Mouse (Mus musculus): Measurements from ENCODE around the gene Mfsd11. TPM values are rescaled to one million over a fixed set of nuclear protein-coding genes. Genes with fewer than 3 reads are reported as not detected.
"Not testable (repeated sequence)": the region's sequence is repeated elsewhere in the genome, so short reads cannot be mapped to it uniquely, and the experiment has no call there.

Mfsd11 gene
- total RNA-seq, 2 experiments from 2014 or later = 30.7 to 33.7 TPM

DNA sequence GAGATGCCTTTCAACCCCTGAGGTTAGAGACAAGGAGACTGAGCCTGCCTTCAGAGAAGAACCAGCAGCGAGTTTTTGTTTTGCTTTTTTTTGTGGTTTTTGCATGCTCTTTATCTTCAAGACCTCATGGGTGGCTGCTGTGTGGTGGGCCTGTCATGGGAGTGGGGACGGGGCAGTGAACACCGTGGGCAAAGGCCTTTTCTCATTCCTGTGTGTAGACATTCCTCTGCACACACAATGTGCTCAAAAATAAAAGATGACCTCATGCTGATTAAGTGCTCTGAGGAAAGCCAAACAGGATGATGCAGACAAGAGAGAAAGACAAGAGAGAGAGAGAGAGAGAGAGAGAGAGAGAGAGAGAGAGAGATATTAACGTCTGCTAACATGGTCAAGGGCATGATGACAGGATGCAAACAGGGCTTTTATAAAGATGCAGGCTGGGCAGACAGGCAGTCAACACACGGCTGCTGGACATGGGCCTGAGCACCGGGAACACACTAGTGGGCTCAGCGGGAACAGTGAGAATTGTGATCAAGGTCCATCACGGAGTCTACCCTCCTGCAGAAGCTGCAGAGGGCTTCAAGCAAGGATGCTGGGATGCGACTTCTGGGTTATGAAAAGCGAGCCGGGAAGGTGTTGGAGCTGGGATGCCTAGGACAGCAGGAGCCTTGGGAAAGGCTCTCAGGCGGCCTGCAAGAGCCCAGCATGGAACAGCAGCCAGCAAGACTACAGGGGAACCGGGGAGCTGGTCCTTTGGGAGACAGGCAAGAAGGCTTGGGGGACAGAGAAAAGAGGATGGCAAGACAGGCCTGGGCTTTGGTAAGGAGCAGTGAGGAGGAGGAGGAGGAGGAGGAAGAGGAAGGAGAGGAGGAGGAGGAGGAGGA, 30.9 kb upstream of the Mfsd11 start:
- peak in 1 of 2 experiments; percentile 57 for DNase-seq

DNA sequence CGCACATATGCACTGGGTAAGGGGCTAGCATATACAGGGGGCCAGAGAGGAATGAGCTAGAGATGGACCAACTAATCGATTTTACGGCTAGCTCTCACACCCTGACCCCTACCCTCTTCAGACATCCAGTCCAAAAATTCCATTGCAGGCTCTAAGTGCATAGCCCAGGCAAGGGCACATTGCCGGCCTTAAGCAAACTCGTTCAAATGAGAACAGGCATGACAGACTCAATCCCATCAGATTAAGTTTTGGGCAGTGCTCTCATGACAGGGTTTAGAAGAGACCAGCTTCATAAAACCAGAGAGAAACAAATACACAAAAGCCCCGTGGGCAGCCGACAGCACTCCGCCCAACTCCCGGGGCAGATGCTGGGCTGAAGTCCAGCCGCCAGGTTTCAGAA, 30.0 kb upstream of the Mfsd11 start:
- DNase-seq = no peak

DNA sequence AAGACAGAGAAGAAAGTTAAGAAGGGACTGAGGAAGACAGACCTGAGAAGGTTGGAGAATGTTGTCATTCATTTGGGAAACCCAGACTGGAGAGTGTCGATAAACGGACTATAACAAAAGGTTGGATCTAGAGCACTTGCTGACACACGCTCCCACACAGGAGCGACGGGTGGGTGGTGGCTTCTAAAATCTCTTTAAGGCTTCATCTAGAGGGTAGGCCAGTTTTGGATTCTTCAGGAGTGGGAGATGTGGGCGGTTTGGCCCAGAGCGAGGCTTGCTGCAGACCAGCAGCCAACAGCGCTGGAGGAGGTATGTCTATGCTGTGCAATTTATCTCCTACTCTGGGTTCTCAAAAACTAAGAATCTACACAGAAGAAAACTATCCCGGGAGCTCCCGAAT, 29.6 kb upstream of the Mfsd11 start:
- no peak for DNase-seq

DNA sequence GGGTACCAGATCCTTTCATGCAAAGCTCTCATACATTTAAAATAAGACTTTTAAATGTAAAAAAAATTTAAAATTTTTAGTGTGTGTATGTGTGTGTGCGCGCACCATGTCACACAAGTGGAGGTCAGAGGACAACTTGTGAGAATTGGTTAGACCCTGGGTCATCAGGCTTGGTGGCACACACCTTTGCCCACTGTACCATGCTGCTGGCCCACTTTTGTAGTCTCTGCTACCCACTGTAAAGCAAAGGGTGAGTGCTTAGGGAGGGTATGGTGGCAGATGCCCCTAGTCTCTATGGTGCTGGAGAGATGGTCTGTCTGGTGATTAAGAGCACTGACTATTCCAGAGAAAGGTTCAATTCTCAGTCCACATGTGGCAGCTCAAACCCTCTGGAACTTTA, 29.0 kb upstream of the Mfsd11 start:
- no peak for DNase-seq

DNA sequence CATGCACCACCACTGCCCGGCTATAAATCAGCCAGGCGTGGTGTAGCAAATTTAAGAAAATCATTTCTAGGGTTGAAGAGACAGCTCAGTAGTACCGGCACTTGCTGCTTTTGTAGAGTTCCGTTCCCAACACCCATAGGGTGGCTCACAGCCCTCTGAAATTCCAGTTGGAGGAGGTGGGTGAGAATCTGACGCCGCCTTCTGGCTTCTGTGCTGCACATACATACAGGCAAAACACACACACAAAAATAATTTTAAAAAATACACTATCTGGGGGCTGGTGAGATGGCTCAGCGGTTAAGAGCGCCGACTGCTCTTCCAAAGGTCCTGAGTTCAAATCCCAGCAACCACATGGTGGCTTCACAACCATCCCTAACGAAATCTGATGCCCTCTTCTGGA, 28.4 kb upstream of the Mfsd11 start:
- DNase-seq = not testable (repeated sequence)

DNA sequence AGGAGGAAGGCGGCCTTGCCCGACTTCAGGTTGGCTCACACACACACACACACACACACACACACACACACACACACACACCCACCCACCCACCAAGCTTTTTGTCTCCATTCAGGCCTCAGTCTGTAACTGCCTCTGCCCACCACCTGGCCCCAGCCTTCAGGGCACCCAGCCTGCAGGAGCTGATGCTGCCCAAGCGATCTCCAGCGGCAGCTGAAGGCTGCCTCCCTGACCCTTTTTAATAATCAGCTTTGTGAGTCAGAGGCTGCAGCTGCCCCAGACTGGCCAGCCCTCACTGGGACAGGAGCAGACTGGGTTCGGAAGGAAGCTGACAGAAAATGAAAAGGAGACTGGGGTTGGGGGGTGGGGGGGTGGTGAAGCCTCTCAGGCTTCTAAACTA, 27.0 kb upstream of the Mfsd11 start:
- DNase-seq = no peak

DNA sequence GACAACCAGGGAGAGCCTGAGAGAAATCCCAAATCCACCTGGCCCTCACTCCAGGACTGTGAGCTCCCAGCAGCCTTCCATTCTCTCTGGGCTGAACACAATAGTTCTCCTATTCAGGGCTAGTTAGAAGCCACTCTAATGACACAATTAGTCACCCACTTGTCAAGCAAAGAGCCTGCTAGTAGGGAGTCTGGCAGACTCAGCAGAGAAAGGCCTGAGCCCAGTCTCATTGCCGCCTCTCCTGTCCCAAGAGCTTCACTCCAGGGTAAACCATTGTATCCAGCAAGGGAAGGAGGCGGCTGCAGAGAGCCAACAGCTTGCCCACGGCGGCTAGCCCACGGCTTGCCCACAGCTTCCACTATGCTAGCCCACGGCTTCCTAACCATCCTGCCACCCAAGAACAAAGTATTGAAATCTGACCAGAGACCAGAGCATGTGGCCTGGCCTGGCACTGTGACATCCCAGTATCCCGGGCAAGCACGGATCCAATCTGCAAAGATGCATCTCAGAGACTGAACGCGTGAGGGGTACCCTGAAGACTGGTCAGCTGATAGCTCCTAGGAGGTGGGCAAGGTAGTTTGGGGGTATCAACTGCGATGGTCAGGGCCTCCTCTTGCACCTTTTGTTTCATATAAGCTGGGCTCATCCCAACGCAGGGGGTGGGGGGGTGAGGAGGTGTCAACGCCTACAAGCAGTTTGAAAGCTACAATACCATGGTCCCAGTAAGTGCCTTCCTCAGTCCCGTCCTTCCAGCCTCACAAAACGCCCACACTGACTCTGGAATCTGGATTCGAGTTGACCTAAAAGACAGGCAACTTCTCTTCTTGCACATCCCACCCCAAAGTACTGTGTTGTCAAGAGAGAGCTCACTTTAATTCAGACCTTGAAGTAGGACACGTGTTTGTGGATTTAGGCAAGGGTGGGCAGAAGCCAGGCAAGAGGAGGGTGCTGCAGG, 25.4 kb upstream of the Mfsd11 start:
- no peak for DNase-seq

DNA sequence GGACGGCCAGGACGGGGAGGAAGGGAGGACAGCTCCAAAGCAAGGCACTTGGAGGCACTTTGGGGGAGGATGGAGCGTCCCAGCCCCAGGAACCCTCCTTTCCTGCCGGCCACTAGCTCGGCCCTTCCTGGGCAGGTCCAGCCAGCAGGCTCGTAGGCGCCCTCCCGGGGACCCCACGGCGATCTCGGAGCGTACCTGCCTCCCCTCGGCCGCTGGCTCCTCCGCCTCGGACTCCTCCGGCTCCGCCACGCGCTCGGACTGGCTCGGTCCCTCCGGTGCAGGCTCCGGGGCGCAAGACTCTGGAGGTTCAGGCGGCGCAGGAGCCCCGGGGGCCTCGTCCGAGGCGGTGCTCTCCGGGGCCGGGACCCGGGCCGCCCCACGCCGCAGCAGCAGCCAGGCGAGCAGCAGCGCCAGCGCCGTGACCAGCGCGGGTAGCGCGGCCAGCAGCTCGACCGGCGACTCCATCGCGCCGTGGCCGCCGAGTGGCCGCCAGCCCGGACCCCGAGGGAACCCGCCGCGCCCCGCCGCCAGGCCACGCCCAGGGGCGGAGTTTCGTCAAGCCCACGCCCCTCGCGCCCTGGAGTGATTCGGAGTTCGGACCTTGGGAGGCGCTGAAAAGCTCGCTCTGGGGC, 24.6 kb upstream of the Mfsd11 start, which contains the start of gene Mxra7:
Gene Mxra7 (minus strand): TSS at position 513 of the 632 bp plus-strand sequence.
- DNase-seq = peak; percentile 91 to 93

DNA sequence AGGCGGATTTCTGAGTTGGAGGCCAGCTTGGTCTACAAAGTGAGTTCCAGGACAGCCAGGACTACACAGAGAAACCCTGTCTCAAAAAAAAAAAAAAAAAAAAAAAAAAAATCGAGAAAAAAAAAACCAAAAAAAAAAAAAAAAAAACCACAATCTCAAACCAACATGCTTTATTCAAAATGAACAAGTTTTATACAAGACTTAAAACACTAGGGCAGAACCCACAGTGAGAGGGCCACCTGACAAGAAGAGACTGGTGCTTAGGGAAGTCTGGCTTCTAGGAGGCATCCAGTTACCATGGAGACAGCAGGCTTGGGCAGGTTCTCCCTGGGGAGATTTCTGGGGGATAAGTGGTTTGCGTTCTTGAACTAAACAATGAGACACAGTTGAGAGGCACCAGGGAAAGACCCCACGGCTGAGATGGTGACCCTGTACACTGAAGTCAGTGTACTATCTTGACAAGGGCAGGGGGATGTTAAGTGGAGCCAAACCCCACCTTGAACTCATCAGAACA, 20.0 kb upstream of the Mfsd11 start:
- no peak for DNase-seq

DNA sequence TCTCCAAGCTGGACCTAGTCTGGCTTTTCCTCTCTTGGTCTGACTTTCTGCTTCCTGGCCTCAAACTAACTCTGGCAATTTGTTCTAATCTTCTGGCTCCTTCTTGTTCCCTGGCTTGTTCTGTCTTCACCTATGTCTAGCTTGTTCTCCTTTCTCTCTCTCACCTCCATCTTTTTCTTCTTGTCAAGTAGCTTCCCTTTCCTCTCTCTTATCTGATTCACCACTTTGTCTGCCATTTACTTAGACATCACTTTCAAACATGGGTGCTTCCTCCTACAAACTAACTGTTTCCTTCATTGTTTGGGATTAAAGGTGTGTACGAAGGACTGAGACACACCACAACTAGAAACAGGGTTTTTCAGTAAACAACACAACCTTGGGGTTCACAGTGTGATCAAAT, 17.3 kb upstream of the Mfsd11 start:
- DNase-seq = no peak

DNA sequence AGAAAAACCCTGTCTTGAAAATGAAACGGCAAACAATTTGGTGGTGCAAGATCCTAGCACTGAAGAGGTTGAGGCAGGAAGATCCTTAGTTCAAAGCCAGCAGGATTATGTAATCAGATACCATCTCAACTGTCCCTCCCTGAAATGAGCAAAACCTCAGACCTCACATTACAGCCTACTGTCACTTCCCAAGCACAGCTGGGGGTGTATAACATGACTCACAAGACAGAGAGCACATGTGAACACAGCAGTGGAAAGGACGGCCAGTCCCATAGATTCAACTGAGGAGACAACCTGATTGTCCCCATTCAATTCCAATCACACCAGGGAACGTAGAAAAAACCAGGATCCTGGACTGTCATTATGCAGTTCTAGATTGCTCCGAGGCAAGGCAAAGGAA, 16.0 kb upstream of the Mfsd11 start:
- DNase-seq = no peak

DNA sequence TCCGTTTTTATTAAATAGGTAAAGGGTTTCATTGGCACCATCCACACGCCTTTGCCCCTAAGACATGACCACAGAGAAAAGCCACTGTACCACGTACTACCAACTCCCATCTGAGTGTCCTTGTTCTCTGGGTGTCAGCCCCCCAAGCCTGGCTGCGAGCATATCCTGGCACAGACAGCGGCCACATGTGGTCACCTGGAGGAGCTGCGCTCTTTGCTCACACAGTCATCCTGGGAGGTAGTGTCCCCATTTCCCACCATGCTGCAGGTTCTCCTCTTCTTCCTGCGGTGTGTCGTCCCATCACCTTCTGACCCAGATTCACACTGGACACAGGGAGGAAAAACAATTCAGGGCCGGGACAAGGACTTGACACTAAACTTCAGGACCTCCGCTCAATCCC, 14.8 kb upstream of the Mfsd11 start:
- DNase-seq = no peak

DNA sequence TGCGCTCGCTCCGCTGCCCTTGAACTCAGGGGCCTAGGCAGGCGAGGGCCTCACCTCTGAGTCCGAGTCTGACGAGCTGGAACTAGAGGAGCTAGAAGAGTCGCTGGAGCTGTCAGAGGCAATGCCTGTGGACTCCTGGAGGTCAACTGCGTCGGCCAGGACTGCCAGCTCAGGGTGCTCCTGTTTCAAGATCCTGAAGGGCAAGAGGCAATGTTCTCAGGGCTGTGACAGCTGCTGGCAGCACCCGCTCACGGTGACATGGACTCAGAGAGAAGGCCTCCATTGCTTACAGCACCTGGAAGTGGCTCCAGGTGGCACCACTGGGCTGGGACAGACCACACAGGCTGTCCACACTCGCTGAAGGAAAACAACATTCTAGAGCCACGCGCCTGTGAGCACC, 13.3 kb upstream of the Mfsd11 start:
- peak; percentile 35 to 47 for DNase-seq

DNA sequence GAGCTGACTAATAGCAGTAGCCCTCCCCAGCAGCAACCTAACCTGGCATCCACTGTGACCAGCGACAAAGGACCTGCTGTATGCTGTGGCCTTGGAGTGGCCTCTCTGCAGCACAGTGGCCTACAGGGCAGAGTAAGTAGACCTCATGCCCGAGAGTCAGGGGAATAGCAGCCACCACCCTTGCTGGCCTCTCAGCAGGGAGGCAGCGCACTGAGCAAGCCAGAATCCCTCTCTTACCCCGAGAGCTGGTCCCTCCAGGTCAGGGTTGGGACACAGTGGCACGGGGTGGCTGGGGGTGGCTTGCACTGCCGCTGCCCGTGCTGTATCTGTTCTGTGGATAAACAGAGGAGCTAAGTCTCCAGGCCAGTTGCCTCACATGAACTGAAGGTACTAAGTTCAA, 12.6 kb upstream of the Mfsd11 start:
- no peak for DNase-seq

DNA sequence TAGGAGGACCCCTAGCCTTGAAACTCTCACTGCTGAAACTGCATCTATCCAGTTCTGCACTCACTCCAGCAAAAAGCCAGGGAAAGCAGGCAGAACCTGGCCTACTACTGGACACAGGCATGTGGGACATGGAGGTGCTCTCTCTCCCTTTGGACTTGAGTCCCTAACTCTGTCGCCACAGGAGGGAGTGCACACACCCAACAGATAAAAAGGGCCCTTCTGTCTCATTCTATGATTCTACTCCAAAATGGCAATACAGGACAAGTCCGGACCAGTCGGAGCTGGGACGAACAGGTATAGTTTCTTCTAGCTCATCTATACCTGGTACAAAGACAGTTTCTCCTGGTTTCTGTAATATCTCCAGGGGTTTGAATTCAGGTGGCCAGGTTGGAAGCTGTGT, 11.5 kb upstream of the Mfsd11 start:
- DNase-seq = no peak

DNA sequence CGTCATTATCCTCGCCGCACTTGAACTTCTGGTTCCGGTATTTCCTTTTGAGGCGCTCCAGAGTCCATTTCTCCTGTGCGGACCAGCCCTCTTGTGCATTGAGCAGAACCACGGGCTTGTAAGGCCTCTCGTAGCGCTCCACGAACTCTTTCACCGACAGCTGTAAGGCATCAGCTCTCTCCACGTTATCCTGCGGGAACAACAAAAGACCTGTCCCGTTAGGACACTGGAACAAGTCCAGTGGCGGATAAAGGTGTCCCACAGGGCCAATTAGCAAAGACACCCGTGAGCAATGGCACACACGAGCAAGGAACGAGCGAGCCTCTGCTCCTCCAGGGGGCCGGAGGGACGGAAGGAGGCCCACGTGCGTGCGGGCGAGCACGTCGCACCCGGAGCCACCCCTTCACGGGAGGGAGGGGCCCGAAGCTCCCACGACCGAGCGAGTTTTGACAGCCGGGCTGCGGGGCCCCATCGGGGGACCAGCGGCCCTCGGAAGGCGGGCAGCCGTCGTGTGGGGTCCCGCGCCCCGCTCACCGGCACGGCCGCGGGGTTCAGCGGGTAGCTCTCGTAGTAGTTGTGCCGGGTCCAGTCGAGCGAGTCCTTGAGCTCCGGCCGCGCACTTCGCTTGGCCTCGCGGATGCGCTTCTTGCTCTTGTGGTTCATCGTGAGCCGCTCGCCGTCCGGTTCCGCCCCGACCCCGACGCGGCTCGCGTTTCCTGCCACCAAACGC, 9.5 kb upstream of the Mfsd11 start:
- DNase-seq = peak; percentile 79 to 80

DNA sequence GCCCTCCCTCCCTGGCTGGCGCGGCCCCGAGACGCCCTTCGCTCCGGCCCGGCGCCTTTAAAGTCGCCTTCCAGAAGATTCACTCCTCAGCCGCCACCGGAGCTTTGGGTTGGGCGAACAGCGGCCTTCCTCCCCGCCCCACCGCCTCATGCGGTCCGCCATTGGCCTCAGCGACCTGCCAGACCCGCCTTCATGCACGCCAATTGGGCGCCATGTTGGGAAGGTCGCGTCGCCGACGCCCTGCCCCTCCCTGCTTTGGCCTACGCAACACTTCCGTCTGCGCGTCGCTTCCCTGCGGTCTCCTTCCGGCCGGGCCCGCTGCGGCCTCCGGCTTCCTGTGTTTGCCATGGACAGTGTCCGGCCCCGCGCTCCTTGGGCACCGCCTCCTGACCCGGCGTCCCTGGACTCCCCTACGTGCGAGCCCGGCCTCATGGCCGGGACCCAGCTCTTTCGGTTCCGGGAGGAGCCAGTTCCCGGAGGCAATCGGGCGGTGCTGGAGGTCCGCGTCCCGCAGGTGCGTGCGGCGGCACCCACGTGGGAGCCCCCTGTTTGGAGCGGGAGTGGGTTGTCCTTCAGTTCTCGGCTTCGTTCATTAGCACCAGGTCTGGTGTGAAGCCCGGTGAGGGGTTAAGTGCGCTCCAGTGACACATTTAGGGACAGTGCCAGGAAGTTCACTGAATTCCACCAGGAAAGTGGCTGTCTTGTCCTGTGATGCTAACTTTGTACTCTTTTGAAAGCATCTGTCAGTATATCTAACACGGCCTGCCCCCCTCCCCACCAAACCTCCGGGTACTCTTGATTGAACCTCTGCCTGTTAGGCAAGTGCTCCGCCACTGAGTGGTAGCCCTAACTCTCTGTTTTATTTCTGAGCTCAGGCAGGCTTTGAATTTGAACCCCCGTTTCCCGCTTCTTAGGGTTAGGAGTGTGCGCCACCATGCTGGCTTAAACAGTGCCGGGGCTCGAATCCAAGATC, 8.7 kb upstream of the Mfsd11 start, which contains the start of the genes Mettl23 and Jmjd6:
Gene Mettl23 (plus strand): TSS at position 18 of the 973 bp plus-strand sequence.
Gene Jmjd6 (minus strand): TSS at position 189 of the 973 bp plus-strand sequence.
- DNase-seq = peak; percentile 96 to 99

DNA sequence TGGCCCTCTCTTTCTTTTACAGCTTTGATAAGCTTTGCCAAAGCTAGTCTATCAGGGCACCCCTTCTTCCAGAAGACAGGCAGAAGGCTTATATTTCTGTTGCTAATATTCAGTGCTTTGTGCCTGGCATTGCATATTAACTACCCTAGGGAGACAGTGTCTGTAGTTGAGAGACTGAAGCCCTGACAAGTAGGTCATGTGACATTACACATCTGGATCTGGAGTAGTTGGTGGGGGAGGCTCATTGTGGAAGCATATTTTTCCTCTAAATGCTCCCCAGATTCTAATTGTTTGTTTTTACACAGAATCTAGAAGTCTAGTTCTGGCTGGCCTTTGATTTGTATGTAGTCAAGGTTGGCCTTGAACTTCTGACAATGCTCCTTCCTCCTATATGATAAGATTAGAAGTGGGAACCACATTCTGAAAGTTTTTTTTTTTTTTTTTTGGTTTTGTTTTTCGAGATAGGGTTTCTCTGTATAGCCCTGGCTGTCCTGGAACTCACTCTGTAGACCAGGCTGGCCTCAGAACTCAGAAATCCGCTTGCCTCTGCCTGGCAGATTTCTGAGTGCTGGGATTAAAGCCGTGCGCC, 5.6 kb upstream of the Mfsd11 start:
- no peak for DNase-seq

DNA sequence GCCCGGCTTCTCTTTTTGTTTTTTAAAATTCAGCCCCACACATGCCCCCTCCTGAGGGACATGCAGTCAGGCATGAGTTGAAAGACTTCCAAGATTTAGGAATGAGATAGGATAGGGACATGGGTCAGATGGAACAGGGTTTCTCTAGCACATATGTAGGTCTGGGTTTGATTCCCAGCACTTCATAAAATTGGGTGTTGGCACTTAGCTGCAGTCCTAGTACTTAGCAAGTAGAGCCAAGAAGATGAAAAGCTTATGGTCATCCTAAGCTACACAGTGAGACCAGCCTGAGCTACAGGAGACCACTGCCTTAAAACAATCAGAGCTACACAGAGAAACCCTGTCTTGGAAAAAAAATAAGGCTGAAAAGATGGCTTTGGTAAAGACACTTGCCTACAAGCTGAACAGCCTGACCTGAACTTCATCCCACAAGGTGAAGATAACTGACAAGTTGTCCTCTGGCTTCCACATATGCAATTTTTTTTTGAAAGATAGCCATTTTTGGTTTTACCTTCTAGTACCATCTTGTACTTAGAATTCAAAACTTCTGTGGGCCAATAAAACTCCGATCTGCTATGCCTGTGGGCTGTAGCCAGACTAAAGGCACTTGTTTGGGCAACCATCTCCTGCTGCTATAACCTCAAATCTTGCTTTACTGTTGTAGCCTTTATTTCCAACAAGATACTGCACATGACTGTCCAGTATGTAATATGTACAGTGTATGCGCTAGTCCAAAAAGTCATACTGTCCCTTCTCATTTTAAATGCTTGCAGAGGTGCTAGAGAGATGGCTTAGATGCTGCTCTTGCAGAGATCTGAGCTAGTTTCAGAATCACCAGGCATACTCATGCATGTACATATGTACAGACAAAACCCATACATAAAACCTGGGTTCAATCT, 4.8 kb upstream of the Mfsd11 start:
- no peak for DNase-seq

Data from heart, adult 18-20 months (tissue).